ENCODE assay signal across 39 mouse cellular contexts in the genomic region with DNA sequence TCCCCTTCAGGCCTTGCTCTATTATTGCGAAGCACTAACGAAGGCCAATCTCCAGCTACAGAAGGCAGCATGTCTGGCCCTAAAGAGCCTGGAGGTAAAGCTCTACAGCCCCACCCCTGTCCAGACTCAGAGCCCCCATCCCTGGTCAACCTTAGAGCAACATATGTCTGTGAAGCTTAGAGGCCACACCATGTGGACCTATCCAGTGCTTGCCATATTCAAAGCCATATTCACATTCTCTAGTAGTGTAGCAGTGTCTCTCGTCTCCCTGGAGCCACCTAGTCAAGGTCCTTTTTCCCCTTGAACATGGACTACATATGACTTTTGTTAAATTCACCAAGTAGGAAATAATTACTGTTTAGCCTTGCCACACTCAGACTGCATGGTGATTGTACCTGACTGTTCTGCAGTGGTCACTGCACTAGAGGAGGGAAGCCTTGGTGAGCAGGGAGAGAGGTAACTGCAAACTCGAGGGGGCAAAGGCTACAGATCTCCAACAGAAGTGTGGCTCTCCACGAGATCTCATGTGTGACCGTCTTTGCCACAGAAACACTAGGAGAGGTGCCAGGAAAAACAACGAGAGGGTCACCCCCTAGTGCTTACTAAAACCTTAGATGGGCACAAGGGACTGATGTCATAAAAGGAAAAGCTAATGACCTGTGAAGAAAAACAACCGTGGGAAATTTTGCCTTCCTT. TPM values are rescaled to one million over a fixed set of nuclear protein-coding genes. Genes with fewer than 3 reads are reported as not detected.
DNase-seq lines count a peak whose midpoint lies in the region; ATAC-seq lines count a peak whose summit lies in the region.
"Had no signal": no experiment of that assay in that cellular context is flagged by ENCODE, and none has a peak within 500 bp of the region (broad histone marks: within the 10 kb centered on the region; RNA-seq: fewer than 3 reads in every experiment).

No protein-coding gene starts in this region.

- DNase-seq in embryonic facial prominence, embryonic 14.5 days (ENCODE audit: low spot score) = no peak
- DNase-seq in embryonic facial prominence, embryonic 10.5 days (ENCODE audit: low spot score) = no peak
- peak; percentile 49 for DNase-seq in kidney, adult 9 months
- peak; percentile 28 for DNase-seq in kidney, postnatal 10 days
- no peak for DNase-seq in natural killer cell, adult 2 months (ENCODE audit: low spot score in 2 of 2)
- DNase-seq: adrenal gland, postnatal 10 days; cerebellum, adult 9-10 months; cerebellum, postnatal 36 days; gastrocnemius, adult 2 months; gastrocnemius, postnatal 36 days; heart, adult 18-20 months; layer of hippocampus, adult 9-11 months; right cerebral cortex, postnatal 25 days; thymus, postnatal 14 days had no signal

- H3K9me3 ChIP-seq in embryonic facial prominence, embryonic 14.5 days (ENCODE audit: control insufficient read depth, low read length) = no peaks in the 10 kb centered on the region
- no peaks in the 10 kb centered on the region for H3K9me3 ChIP-seq in embryonic facial prominence, embryonic 10.5 days
- H3K9me3 ChIP-seq: embryonic facial prominence, embryonic 12.5 days; G1E; heart, embryonic 12.5 days; limb, embryonic 13.5 days; lung, embryonic 15.5 days; midbrain, embryonic 12.5 days; neural tube, embryonic 13.5 days; stomach, embryonic 15.5 days had no signal

- no peak overlapping the region for H3K4me3 ChIP-seq in embryonic facial prominence, embryonic 14.5 days (ENCODE audit: low read depth, low read length)
- H3K4me3 ChIP-seq in embryonic facial prominence, embryonic 10.5 days = no peak overlapping the region
- H3K4me3 ChIP-seq: embryonic facial prominence, embryonic 12.5 days; erythroblast, embryonic 14.5 days; gastrocnemius, adult 2 months; heart, embryonic 12.5 days; limb, embryonic 13.5 days; lung, embryonic 15.5 days; midbrain, embryonic 12.5 days; myocyte; neural tube, embryonic 13.5 days; stomach, embryonic 15.5 days had no signal

- no peaks in the 10 kb centered on the region for H3K36me3 ChIP-seq in embryonic facial prominence, embryonic 14.5 days (ENCODE audit: control insufficient read depth, insufficient read depth, low read length)
- no peaks in the 10 kb centered on the region for H3K36me3 ChIP-seq in embryonic facial prominence, embryonic 10.5 days (replicated peaks)
- H3K36me3 ChIP-seq: embryonic facial prominence, embryonic 12.5 days; G1E; limb, embryonic 13.5 days; lung, embryonic 15.5 days; midbrain, embryonic 12.5 days; stomach, embryonic 15.5 days had no signal

- H3K4me1 ChIP-seq in embryonic facial prominence, embryonic 14.5 days (ENCODE audit: control insufficient read depth, insufficient read depth, low read length) = peaks cover 8% of the 10 kb centered on the region; the same call in 1 of the 2 replicates
- H3K4me1 ChIP-seq in embryonic facial prominence, embryonic 10.5 days = peaks cover 15% of the 10 kb centered on the region
- H3K4me1 ChIP-seq: heart, embryonic 12.5 days; lung, embryonic 15.5 days; stomach, embryonic 15.5 days had no signal

- 52% methylated on average over 8 of the region's 8 CpGs for WGBS in embryonic facial prominence, embryonic 14.5 days
- WGBS in embryonic facial prominence, embryonic 10.5 days = 64% methylated on average over 8 of the region's 8 CpGs

- 0 out of 2 replicates have a peak overlapping the region, but pooled peaks have one; percentile 18 for H3K4me2 ChIP-seq in embryonic facial prominence, embryonic 14.5 days (ENCODE audit: low read depth, low read length)
- H3K4me2 ChIP-seq: heart, embryonic 12.5 days; liver, embryonic 11.5 days; lung, embryonic 15.5 days; midbrain, embryonic 12.5 days; neural tube, embryonic 13.5 days; stomach, embryonic 15.5 days had no signal

- H3K27me3 ChIP-seq in embryonic facial prominence, embryonic 14.5 days (replicated peaks; ENCODE audit: control insufficient read depth, insufficient read depth, low read length) = no peaks in the 10 kb centered on the region
- no peaks in the 10 kb centered on the region for H3K27me3 ChIP-seq in embryonic facial prominence, embryonic 10.5 days (replicated peaks; ENCODE audit: low read depth, poor library complexity, severe bottlenecking)
- H3K27me3 ChIP-seq: embryonic facial prominence, embryonic 12.5 days; heart, embryonic 12.5 days; limb, embryonic 13.5 days; lung, embryonic 15.5 days; neural tube, embryonic 13.5 days; stomach, embryonic 15.5 days had no signal

- H3K9ac ChIP-seq in embryonic facial prominence, embryonic 14.5 days (ENCODE audit: low read depth, low read length) = no peak overlapping the region
- H3K9ac ChIP-seq: embryonic facial prominence, embryonic 12.5 days; heart, embryonic 12.5 days; limb, embryonic 13.5 days; lung, embryonic 15.5 days; midbrain, embryonic 12.5 days; neural tube, embryonic 13.5 days; stomach, embryonic 15.5 days had no signal

- H3K27ac ChIP-seq in embryonic facial prominence, embryonic 14.5 days (replicated peaks; ENCODE audit: low read depth, low read length) = no peak overlapping the region
- H3K27ac ChIP-seq in embryonic facial prominence, embryonic 10.5 days (replicated peaks) = no peak overlapping the region
- H3K27ac ChIP-seq: embryonic facial prominence, embryonic 12.5 days; gastrocnemius, adult 2 months; limb, embryonic 13.5 days; lung, embryonic 15.5 days; midbrain, embryonic 12.5 days; neural tube, embryonic 13.5 days; stomach, embryonic 15.5 days had no signal

- ATAC-seq in embryonic facial prominence, embryonic 14.5 days (ENCODE audit: low read depth) = no peak
- ATAC-seq in megakaryocyte, adult 5-6 weeks (ENCODE audit: poor library complexity, severe bottlenecking) = no peak
- no peak for ATAC-seq in erythroblast, adult 5-6 weeks (replicated peaks; ENCODE audit: low FRiP score, poor library complexity, severe bottlenecking)
- ATAC-seq: forebrain, embryonic 16.5 days; hindbrain, embryonic 16.5 days had no signal

RNA-seq across cellular contexts. Expression of gene Armh2, which starts 17.2 kb away (rescaled TPM):
- polyA plus RNA-seq in embryonic facial prominence, embryonic 14.5 days (2014; fragmentation: Nextera tagmentation; extraction: Ambion mirVana) = not detected in 2 replicates
- polyA plus RNA-seq in embryonic facial prominence, embryonic 10.5 days (2016; fragmentation: Nextera tagmentation; extraction: Ambion mirVana) = 0.17 TPM in 1 of 2 replicates, not detected in the other
- total RNA-seq in megakaryocyte, adult 5-6 weeks (2015) = 0.22 TPM in 1 of 2 replicates, not detected in the other
- not detected in 2 replicates for total RNA-seq in megakaryocyte, adult 5-6 weeks (2017)
- not detected in 2 replicates for total RNA-seq in erythroblast, adult 5-6 weeks (2015; ENCODE audit: low replicate concordance)
- total RNA-seq in erythroblast, adult 5-6 weeks (2017; ENCODE audit: low replicate concordance) = 2.0 TPM in 1 of 2 replicates, not detected in the other
- total RNA-seq: adrenal gland, postnatal 10 days; gastrocnemius, adult 2 months; gastrocnemius, postnatal 36 days; heart, adult 18-20 months; hematopoietic stem cell, adult 5-6 weeks; left cerebral cortex, postnatal 25 days; megakaryocyte progenitor cell, adult 5-6 weeks; midbrain, postnatal 0 days had no signal
- polyA plus RNA-seq: C2C12; embryonic facial prominence, embryonic 12.5 days; erythroblast, embryonic 14.5 days; forebrain, embryonic 11.5 days; G1E; heart, embryonic 12.5 days; heart, postnatal 0 days; hindbrain, embryonic 16.5 days; intestine, embryonic 14.5 days; limb, embryonic 13.5 days; liver, embryonic 11.5 days; liver, embryonic 16.5 days; lung, embryonic 15.5 days; midbrain, embryonic 12.5 days; midbrain, postnatal 0 days; neural tube, embryonic 13.5 days; stomach, embryonic 15.5 days; urinary bladder, adult 2 months had no signal

RNA-seq across cellular contexts. Expression of gene Gmnn, which starts 37.9 kb away (rescaled TPM):
- polyA plus RNA-seq in embryonic facial prominence, embryonic 14.5 days (2014; fragmentation: Nextera tagmentation; extraction: Ambion mirVana) = 82.4 and 82.8 TPM in 2 replicates
- 177 and 178 TPM in 2 replicates for polyA plus RNA-seq in embryonic facial prominence, embryonic 10.5 days (2016; fragmentation: Nextera tagmentation; extraction: Ambion mirVana)
- 161 and 181 TPM in 2 replicates for total RNA-seq in megakaryocyte, adult 5-6 weeks (2015)
- 175 and 177 TPM in 2 replicates for total RNA-seq in megakaryocyte, adult 5-6 weeks (2017)
- 87.6 and 105 TPM in 2 replicates for total RNA-seq in erythroblast, adult 5-6 weeks (2015; ENCODE audit: low replicate concordance)
- total RNA-seq in erythroblast, adult 5-6 weeks (2017; ENCODE audit: low replicate concordance) = 108 and 135 TPM in 2 replicates

Comparison
In these comparisons a context has a peak if more than half of its experiments do, and no peak if none do; other contexts are left out.
1. DNase-seq: peak in kidney, adult 9 months (single experiment) and kidney, postnatal 10 days (single experiment); none in embryonic facial prominence, embryonic 14.5 days (single experiment), embryonic facial prominence, embryonic 10.5 days (single experiment) and natural killer cell, adult 2 months (0 of 2).